Mouse (Mus musculus) cerebellum, postnatal 36 days (tissue): ENCODE measurements at regions not wholly inside any gene's neighbourhood (a gene's known extent, or its start where the extent isn't known, plus 50 kb on each side); places are given as distances from the start of the nearest gene placed in this dataset.
"Not testable (repeated sequence)": the region's sequence is repeated elsewhere in the genome, so short reads cannot be mapped to it uniquely, and the experiment has no call there.

Experiments
- DNase-seq, 2 experiments: peaks; one replicate each; pipeline ENCODE4 v3.0.0; 2021 to 2022; ENCODE audit warnings: mixed read lengths in 2 of 2

DNA sequence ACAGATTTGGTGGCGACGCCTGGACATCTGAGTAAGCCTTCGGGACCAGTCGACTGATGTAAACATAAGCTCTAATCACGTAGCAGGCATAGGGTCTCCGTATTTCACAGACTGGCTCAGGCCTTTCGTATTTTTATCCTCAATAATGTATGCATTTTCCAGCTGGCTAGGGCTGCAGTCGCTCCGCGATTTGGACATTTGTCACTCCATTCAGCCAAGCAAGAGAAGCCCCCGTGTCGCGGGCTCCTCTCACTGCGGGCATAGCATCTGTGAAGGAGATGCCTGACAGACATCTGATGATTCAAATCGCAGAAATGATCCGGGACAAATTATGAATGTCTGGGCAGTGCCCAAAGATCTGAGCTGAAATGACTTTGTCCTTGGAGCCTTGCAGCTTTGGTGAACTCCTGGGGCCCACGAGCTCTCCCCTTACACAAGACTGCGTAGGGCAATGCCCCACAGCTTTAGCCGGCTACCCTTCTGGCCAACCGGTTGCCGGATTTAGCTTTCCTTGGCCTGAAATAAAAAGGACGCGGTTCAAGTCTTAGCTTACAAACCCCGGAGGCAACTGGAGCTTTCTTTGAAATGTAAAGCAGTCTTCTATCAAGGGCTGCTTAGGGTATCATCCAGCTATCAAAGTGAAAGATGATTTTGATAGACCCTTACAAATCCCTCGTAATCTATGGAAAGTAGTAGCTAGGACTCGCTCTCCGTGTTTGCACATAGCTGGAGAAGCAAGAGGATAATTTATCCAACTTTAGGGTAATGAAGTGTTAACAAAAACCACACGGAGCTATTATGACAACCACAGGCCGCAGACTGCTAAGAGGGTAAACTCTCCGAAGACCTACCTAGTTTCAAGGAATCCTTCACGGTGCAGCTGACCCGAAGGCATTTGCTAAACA, 270.6 kb downstream of the Etnk1 start:
- DNase-seq = no peak

DNA sequence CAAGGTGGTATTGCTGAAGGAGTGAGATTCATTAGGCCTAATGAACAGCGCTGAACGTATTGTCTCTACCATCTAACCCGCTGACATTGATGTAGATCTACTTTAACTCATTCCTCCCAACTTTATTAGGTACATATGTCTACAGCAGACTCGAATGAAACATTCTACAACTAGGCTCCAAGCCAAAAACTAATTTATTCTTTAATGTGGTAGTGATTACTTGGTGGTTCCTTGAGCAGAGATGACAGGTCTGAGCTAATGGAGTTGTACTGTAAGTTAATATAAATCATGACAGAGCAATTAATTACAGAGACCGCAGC, 271.2 kb downstream of the Etnk1 start:
- DNase-seq = no peak

DNA sequence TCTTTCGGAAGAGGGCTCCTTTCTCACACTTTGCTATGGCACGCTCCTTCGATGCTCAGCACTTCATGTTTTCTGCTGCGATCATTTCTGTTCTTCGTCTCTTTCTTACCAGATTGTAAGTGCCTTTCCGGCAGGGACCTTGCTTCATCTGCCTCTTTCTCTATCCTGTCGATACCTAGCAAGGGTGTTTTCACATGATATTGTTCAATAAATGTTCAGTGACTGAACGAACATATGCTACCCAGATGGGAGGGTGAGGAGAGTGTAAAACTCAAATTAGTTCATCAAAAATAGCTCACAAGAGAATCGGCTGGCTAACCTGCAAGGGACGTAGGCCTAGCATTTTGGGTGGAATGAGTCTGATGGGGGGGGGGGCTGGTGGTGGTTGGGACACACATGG, 272.5 kb downstream of the Etnk1 start:
- no peak for DNase-seq

DNA sequence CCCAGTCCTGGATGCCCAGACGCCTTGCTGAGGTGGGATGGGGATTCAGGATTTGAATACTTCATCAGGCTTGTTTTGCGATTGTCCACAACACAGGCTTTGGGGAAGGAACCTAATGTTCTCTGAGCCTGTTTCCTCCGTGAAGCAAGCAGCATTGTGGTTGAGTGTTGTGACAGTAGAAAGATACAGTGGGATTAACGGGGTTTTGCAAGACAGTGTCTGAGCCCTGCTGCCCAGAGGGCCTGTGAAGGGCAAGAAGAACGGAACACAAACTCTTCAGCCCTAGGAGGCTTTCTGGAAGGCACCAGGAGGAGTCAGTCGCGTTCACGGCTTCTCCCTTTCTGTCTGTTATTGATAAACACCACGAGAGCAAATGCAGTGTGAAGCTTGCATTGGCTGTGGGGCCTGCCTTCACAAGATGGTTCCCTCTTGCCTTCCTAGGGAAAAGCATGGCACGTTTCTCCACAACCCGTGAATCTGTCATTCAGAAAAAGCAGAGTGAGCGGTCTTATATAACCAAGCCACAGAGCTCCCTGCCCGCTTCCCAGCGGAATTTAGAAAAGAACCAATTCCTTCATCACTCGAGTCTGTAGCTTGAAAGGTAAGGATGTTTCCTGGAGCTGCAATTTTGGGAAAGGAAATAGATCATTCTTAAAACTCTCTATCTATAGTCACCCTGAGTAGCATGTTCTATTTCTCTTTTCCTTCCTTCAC, 273.4 kb downstream of the Etnk1 start:
- DNase-seq = no peak

DNA sequence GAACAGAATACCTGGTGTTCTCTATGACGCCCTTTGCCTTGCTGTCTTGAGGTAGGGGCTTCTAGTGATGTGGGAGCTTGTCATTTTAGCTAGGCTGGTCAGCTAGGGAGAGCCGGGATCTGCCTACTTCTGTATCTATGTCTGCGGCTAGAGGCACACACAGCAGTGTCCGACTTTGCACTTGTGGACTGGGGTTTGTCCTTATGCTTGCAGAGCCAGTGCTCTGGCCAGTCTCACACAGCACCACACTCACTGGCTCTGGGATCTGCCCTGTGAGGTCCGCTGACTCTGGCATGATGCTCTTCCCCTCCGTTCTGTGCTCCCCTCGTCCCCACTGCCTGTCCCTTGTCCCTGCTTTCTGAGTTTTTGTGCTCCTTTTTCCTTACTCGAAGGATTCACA, 275.3 kb downstream of the Etnk1 start:
- DNase-seq = no peak

DNA sequence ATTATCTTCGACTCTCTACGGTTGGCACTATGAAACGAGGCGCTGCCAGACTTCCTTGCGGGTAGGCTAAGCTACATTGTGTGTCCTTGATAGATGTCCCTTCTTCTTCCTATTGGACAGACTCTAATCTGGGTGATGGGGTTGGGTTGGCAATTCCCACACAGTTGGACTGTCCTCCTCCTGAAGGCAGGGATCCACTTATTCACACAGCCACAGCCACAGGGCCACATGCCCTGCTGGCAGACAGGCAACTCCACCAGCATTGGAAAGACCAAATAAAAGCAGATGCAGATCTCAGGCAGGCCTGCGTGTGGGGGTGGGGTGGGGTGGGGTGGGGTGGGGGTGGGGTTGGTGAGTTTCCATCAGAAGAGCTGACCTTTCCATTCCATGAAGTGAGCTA, 276.4 kb downstream of the Etnk1 start:
- DNase-seq = no peak

DNA sequence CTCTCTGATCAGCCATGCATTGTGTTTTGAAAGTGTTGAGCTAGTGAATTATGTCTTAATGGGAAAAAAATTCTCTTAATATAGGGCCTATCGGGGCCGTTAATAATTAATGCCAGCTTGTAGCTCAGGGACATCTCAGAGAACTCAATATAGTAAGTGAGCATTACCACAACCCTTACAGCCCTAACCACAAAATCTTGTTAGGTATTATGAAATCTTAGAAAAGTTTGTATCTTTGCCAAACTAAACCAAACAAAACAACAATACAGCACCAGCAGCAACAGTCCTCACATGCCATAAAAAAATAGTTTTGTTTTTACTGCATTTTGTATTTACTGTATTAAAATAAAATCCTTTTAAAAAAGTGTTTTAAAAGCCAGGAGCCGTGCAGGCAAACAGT, 277.8 kb downstream of the Etnk1 start:
- no peak for DNase-seq

DNA sequence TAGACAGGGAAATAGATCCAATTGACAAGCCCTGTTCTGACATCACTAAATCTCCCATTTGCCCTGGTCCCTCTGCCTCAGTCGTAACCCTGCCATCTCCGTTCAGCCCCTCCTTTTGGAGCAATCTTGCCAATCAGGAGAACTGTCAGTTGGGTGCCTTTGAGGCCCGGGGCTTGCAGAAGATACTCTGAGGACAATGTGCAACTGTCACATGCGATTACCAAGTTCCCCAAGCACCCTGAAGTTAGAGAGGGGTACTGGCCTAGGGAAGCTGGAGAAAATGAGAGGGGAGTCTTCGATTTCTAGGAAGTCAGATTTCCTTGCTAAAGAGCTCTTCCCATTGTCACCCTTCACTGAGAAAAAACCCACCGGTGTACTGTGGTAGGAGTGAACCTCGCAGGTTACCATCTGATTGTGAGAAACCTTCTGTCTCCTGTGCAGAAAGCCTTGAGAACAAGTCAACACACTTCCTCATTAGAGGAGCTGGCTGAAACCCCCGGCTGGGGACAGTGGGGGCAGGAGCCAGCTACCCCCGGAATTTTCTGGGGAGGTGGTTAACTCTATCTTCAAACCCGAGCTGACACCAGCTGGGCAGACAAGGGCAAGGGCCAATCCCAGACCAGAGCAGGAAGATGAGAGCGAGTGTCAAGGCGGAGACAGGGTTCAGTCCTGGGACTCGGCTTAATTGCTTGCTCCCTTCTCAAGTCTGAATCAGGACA, 279.0 kb downstream of the Etnk1 start:
- DNase-seq = no peak

DNA sequence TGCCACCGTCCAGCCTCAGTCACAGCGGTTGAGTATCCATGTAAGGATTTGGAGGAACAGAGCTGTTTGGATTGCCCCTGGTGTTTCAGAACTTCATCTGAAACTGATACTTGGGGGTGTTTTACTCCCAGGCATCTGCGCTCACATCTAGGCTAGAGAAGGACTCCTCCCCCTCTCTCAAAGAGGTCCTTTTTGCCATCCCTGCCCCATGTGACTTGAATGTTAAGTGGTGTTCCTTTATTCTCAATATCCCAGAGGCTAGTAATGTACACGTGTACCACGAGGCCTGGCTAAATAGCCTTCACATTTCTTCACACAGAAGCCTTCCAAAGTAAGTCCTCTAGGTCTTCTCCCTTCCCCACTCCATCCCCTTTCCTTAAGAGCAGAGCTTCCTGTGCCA, 280.0 kb downstream of the Etnk1 start:
- no peak for DNase-seq

DNA sequence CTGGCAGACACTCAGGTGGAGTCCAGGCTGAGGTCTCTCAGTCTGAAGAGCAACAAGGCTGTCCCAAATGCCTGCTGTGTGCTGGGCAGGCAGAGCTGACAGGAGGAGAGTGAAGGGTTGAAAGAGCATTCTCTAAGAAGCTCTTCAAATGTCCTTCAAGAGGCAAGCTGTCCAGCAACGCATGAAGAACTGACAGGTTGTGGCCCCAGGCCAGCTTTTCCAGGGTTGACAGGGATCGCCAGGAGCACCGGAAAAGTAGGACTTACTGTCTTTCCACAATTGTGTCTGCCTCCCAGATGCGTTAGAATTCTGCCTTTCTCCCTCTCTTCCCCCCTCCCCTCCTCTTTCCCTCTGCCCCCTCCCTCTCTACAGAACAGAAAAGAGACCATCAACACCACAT, 282.1 kb downstream of the Etnk1 start:
- no peak for DNase-seq

DNA sequence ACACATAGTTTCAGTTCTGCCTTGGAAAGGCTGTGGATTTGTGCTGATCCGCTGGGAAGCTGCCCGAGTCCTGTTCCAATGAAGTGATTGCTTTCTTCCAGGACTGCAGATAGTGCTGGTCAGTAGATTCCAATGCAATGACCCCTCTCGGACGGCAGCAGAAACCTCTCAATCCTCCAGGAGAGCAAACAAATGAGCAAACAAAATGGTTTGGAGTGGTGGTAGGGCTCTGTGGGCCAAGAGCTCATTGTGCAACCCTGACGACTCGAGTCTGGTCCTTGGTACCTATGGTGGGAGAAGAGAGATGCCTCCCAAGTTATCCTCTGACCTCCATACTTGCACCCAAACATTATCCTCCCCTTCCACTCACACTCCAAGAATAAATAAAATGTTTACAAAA, 284.8 kb downstream of the Etnk1 start:
- DNase-seq = no peak

DNA sequence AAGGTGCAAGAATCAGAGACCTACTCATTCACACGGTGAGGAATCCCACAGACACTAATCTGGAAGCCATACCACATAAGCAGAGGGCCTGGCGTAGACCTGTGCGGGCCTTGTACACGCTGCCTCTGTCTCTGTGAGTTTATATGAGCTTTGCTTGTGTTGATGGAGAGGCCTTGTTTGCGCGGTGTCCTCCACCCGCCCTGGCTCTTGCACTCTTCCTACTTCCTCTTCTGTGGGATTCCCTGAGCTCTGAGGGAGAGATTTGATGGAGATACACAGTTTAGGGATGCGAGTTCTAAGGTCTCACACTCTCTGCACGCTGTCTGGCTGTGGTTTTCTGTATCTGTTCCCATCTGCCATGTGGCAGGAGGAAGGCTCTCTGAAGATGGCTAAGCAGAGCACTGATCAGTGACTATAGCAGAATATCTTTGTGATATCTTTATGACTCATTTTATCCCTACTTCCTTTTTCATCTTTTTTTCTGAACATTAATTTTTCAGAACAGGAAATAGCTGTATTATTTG, 287.7 kb downstream of the Etnk1 start:
- no peak for DNase-seq

DNA sequence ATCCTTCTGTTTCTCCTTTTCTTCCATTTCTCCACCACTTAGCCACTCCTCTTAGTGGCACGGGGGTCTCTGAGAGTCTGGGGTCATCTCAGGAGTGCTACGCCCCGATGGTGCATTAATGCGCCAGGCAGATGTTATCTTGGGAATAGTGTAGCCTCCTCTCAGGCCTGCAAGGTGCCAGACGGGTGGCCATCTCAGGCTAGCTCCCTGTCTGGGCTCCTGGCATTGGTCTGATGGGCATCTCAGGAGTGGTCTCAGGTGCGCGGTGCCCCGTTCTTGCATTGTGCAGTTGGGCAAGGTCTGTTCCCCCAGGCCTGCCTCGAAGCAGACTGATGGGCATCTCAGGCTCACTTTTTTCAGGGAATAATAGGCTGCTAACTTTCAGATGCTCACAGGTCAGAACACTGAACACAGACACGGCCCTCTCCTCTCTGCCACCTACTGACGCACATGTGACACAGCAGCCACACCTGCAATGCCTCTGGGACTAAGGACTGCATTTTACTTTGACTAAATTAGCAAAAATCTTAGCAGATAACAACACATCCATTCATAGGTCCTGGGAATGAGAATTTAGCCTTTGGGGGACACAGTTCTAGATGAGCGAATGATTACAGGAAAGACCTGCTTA, 298.0 kb downstream of the Etnk1 start:
- no peak for DNase-seq

DNA sequence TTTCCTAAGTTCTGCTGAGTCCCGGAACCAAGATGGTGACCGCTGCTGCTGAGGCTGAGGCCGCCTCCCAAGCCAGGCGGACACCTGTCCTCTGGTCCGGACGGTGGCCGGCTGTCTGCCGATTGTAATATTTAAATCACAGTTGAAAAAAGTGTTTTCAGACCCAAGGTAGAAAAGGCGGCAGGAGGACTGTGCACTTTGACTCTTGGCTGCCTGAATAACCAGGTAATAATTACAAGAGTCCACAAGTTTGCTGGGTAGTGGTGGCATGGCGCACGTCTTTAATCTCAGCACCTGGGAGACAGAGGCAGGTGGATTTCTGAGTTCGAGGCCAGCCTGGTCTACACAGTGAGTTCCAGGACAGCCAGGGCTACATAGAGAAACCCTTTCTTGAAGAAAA, 305.7 kb downstream of the Etnk1 start:
- not testable (repeated sequence) for DNase-seq

DNA sequence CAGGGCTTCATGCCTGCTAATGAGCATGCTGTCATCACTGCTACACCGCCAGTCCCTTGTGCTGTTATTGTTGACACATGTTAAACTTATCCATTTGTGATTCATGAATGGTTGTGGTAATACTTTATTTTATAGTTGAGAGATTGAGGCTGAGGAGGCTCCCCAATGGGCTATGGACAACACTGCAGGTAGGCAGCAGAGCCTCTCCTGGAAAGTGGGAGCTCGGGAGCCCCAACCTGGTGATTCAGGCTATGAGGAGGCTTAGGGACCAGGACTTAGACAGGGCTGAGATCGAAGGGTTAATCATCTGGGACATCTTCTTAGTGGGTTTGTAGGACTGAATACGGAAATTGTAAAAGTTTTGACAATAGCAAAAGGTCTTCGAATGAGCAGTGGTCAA, 307.4 kb downstream of the Etnk1 start:
- no peak for DNase-seq

DNA sequence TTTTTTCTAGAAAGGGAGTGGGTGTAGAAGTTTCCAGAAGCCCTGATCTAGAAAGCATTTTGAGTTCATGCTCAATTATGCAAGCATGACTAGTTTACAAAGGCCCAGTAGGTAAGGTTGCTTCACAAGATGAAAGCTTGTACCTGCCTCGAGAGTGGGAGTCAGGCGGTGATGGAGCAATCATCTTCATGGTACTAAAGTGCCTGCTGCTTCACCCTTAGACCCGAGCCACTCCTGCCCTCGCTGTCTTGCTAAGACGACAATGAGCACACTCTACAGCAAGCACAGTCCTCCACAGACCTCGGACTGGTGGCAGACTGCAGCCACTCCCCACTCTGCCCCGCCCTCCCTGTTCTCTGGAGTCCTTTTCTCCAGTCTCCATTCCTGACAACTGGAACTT, 308.3 kb downstream of the Etnk1 start:
- DNase-seq = no peak

DNA sequence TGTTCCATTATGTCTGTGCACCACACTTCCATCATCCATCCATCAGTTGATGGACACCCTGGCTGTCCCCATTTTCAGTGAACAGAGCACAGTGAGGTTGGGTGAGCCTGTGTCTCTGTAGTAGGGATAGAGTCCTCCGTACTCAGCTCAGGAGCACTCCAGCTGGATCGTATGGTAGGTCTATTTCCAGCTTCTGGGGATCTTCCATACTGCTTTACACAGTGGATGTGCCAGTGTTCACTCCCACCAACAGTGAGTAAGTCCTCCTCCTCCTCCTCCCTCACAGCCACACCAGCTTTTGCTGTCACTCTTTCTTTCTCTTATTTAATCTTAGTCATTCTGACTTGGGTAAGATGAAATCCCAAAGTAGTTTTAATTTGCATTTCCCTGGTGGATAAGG, 310.4 kb downstream of the Etnk1 start:
- no peak for DNase-seq

DNA sequence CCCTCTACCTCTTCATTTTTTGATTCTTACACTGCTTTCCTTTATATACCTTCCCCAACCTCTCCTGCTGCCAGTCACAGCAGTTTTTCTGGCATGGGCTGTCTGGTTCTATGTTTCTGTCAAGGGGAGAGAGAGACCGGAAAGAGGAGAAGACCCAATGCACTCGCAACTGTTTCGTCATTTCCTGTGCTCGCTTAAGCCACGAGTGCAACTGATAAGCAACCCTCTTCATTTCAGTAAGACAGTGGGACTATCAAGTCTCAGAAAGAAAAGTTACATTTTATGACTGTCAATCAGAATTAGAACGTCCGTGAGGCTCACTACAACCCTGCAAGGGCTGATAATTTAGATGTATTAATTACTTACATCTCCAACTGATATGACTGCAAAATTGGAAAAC, 312.2 kb downstream of the Etnk1 start:
- DNase-seq = no peak

DNA sequence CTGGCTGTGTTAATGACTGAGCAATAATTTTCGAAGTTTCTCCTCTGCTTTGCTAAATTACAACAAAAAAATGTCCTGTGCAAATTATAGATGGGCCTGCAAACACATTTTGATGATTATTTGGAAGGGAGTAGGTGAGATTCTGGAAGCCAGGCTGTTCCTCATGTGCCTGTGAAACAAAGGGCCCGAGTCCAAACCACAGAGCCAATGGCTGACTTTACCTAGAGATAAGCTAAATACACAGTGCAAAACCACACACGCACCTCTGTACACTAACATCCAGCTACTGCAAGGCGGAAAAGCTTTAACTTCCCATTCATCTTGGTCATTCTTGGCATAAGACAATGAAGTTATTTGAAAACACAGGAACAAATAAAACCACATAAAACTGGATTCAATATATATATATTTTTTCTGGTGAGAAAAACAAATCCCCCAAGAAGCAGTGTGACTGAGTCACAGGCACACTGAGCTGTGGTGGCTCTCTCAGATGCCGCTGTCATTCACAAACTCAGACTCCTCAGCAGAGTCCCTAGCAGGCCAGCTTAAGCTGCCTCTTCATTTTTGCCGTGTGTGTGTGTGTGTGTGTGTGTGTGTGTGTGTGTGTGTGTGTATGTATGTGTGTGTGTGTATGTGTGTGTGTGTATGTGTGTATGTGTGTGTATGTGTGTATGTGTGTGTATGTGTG, 312.8 kb downstream of the Etnk1 start:
- DNase-seq = no peak

DNA sequence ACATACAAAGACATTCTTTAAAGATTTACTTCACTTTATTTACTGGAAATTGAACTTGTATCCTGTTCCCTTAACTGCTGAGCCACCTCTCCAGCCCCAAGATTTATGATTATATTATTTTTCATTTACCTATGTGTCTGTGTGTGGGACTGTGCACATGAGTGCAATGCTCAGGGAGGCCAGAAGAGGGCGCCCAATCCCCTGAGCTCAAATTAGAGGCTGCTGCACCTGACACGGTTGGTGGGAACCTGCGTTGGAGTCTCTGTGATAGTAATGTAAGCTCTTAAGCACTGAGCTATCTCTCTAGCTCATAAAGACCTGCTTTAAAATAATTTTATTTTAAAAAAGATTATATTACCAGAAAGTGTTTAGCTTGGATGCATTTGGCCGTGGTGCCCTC, 315.3 kb downstream of the Etnk1 start:
- no peak for DNase-seq

DNA sequence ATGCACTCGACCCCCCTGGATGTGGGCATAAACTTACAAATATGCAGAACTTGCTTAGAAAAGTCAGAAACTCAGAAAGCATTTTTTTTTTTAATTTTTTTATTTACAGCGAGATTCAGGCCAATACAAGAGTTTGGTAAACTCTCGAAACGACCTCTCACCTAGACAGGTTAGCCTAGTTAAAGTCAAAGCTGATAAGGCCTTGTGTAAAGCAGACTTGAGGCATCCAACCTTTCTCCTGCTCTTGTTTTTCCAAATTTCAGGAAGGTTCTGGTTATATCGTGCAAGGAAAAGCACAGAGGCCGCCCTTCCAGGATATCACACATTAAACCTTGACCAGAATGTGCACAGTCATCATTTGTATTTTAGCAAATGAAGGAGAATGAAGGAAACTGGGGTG, 315.8 kb downstream of the Etnk1 start:
- DNase-seq = no peak

DNA sequence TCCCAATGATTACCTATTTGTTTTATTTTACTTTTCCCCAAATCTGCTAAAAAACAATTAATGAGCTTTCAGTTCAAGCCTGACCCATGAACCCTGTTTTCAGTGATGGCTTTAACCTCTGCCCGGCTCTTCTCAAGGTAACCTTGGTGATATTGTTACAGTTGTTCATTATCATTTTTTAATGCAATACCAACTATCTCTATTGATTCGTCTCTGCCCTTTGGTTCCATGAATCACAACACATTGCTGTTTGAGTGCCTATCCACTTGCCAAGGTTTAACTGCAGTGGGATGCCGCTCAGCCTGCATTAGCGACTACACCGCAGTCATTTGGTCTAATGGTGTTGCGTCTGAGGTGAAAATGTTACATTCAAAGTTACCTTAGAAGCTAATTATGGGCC, 317.9 kb downstream of the Etnk1 start:
- DNase-seq = no peak

DNA sequence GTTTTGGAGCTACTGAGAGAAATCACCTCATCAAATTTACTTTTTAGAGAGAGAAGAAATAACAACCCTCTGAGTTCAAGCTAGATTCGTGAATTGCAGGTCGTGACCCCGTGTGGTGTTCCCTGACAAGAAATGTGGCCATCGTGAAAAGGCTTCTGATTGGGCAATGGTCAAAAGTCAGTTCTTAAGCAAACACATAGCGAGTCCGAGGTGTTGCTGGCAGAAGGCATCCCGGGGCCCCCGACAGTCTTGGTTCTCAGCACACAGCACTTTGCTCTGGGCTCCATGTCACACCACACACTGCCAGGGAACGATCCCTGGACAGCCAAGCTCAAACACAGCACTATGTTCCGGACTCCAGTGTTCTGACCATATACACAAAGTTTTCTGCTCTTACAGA, 320.0 kb downstream of the Etnk1 start:
- DNase-seq = no peak
